Mouse (Mus musculus) intestine, embryonic 15.5 days (tissue): ENCODE data around the gene Mapk8. TPM values are rescaled to one million over a fixed set of nuclear protein-coding genes. Genes with fewer than 3 reads are reported as not detected.

ENCODE experiments used
- ATAC-seq: fragments of 200-750 bp; cut with Nextera tagmentation; 2 replicates; pipeline ENCODE4 v1.8.0; 2017; ENCODE audit warnings: moderate TSS enrichment, moderate library complexity
- H3K27ac ChIP-seq: fragments of 300-500 bp; sonication (generic); 2 replicates; pipeline ENCODE4 v1.5.1; 2015; ENCODE audit warnings: mild to moderate bottlenecking, inconsistent platforms
- H3K27me3 ChIP-seq: fragments of 300-500 bp; sonication (generic); replicated peaks from 2 replicates; pipeline ENCODE4 v1.6.1; 2015; ENCODE audit warnings: inconsistent platforms
- H3K36me3 ChIP-seq: fragments of 300-500 bp; sonication (generic); 2 replicates; pipeline ENCODE4 v1.6.1; 2015; ENCODE audit warnings: inconsistent platforms
- H3K4me1 ChIP-seq: fragments of 300-500 bp; sonication (generic); replicated peaks from 2 replicates; pipeline ENCODE4 v1.6.1; 2015; ENCODE audit warnings: inconsistent platforms
- H3K4me2 ChIP-seq: fragments of 300-500 bp; sonication (generic); replicated peaks from 2 replicates; pipeline ENCODE4 v1.6.1; 2015; ENCODE audit warnings: mild to moderate bottlenecking, inconsistent platforms
- H3K4me3 ChIP-seq: fragments of 300-500 bp; sonication (generic); replicated peaks from 2 replicates; pipeline ENCODE4 v1.5.1; 2015; ENCODE audit warnings: inconsistent platforms
- H3K9ac ChIP-seq: fragments of 300-500 bp; sonication (generic); 2 replicates; pipeline ENCODE4 v1.6.1; 2015; ENCODE audit warnings: inconsistent platforms
- H3K9me3 ChIP-seq: fragments of 300-500 bp; sonication (generic); 2 replicates; pipeline ENCODE4 v1.6.1; 2016; ENCODE audit warnings: inconsistent platforms
- WGBS: fragments of 180-500 bp; shearing (Covaris S2); methylation state at CpG from one replicate; pipeline ENCODE4 v1.1.7; 2015; 5-methylcytosine and 5-hydroxymethylcytosine counted together
- polyA plus RNA-seq: library from polyadenylated mRNA; unstranded; fragments of >200 nt; fragmentation: Nextera tagmentation; extraction: Ambion mirVana; gene quantifications from 2 replicates; pipeline ENCODE4 v1.2.1, GENCODE M21; 2015

Mapk8 gene
- polyA plus RNA-seq, 1 experiment from 2014 or later = 16.0 TPM

- Histone ChIP-seq H3K27ac (no peak overlapping the region), H3K4me1 (peaks cover 18% of the 10 kb centered on the region), H3K36me3 (no peaks in the 10 kb centered on the region), H3K4me3 (no peak overlapping the region), H3K9me3 (no peaks in the 10 kb centered on the region), H3K9ac (no peak overlapping the region), H3K27me3 (no peaks in the 10 kb centered on the region), H3K4me2 (no peak overlapping the region)
- 0 out of 2 replicates have a peak, but pooled peaks have one; percentile 6 for ATAC-seq
- 44% methylated on average over 4 of the region's 4 CpGs for WGBS
Observed at GRCm38 (mm10) chr14:33361546-33361945, 85.4 kb downstream of the Mapk8 start.

GRCm38 (mm10) chr14:33358891-33359290 lies 88.1 kb downstream of the Mapk8 start:
- Histone ChIP-seq H3K4me1 (peaks cover 18% of the 10 kb centered on the region), H3K4me3 (no peak overlapping the region), H3K27me3 (no peaks in the 10 kb centered on the region), H3K4me2 (no peak overlapping the region), H3K27ac (no peak overlapping the region), H3K9ac (no peak overlapping the region), H3K36me3 (no peaks in the 10 kb centered on the region), H3K9me3 (no peaks in the 10 kb centered on the region)
- WGBS = 87% methylated on average over 8 of the region's 8 CpGs
- no peak for ATAC-seq

- Histone ChIP-seq H3K27me3 (0 out of 2 replicates have a peak, but pooled peaks cover under 1% of the 10 kb centered on the region), H3K27ac (no peak overlapping the region), H3K4me3 (no peak overlapping the region), H3K9ac (no peak overlapping the region), H3K4me1 (peaks cover 12% of the 10 kb centered on the region), H3K36me3 (no peaks in the 10 kb centered on the region), H3K4me2 (no peak overlapping the region), H3K9me3 (no peaks in the 10 kb centered on the region)
- WGBS = 64% methylated on average over 12 of the region's 12 CpGs
- no peak for ATAC-seq
Observed at GRCm38 (mm10) chr14:33357600-33358368, 89.2 kb downstream of the Mapk8 start.

- Histone ChIP-seq H3K9ac (no peak overlapping the region), H3K36me3 (no peaks in the 10 kb centered on the region), H3K4me3 (no peak overlapping the region), H3K4me2 (no peak overlapping the region), H3K4me1 (peaks cover 7% of the 10 kb centered on the region; the same call in 1 of the 2 replicates), H3K9me3 (no peaks in the 10 kb centered on the region), H3K27ac (no peak overlapping the region), H3K27me3 (peaks cover 25% of the 10 kb centered on the region)
- ATAC-seq = no peak
- 82% methylated on average over 5 of the region's 5 CpGs for WGBS
Observed at GRCm38 (mm10) chr14:33355276-33355675, 91.7 kb downstream of the Mapk8 start.

- Histone ChIP-seq H3K9ac (no peak overlapping the region), H3K27ac (no peak overlapping the region), H3K36me3 (no peaks in the 10 kb centered on the region), H3K4me1 (peaks cover 7% of the 10 kb centered on the region; the same call in 1 of the 2 replicates), H3K4me2 (no peak overlapping the region), H3K27me3 (peaks cover 39% of the 10 kb centered on the region), H3K4me3 (no peak overlapping the region), H3K9me3 (no peaks in the 10 kb centered on the region)
- 69% methylated on average over 6 of the region's 6 CpGs for WGBS
- no peak for ATAC-seq
Observed at GRCm38 (mm10) chr14:33352890-33353289, 94.1 kb downstream of the Mapk8 start.

- H3K4me1 ChIP-seq = peaks cover 7% of the 10 kb centered on the region; the same call in 1 of the 2 replicates
- no peak overlapping the region for H3K27ac ChIP-seq
- no peak overlapping the region for H3K4me2 ChIP-seq
- no peak overlapping the region for H3K4me3 ChIP-seq
- no peaks in the 10 kb centered on the region for H3K36me3 ChIP-seq
- WGBS = 77% methylated on average over 6 of the region's 6 CpGs
- peaks cover 39% of the 10 kb centered on the region for H3K27me3 ChIP-seq
- no peaks in the 10 kb centered on the region for H3K9me3 ChIP-seq
- ATAC-seq = no peak
- no peak overlapping the region for H3K9ac ChIP-seq
Observed at GRCm38 (mm10) chr14:33351984-33352722, 94.8 kb downstream of the Mapk8 start.

- Histone ChIP-seq H3K4me2 (peak overlapping the region; percentile 92), H3K36me3 (no peaks in the 10 kb centered on the region), H3K9me3 (no peaks in the 10 kb centered on the region), H3K9ac (peak overlapping the region; percentile 47), H3K4me3 (peak overlapping the region; percentile 43), H3K4me1 (peaks cover 7% of the 10 kb centered on the region; the same call in 1 of the 2 replicates), H3K27me3 (peaks cover 39% of the 10 kb centered on the region), H3K27ac (no peak overlapping the region)
- 3% methylated on average over 40 of the region's 42 CpGs for WGBS
- peak; percentile 54 for ATAC-seq
Observed at GRCm38 (mm10) chr14:33351019-33351418, 95.9 kb downstream of the Mapk8 start.

GRCm38 (mm10) chr14:33348146-33348545 lies 98.8 kb downstream of the Mapk8 start:
- H3K27ac ChIP-seq = no peak overlapping the region
- peaks cover 39% of the 10 kb centered on the region for H3K27me3 ChIP-seq
- no peak overlapping the region for H3K9ac ChIP-seq
- H3K4me1 ChIP-seq = peaks cover 7% of the 10 kb centered on the region; the same call in 1 of the 2 replicates
- WGBS = 46% methylated on average over 1 of the region's 1 CpGs
- H3K36me3 ChIP-seq = no peaks in the 10 kb centered on the region
- no peak for ATAC-seq
- no peak overlapping the region for H3K4me2 ChIP-seq
- H3K4me3 ChIP-seq = no peak overlapping the region
- H3K9me3 ChIP-seq = no peaks in the 10 kb centered on the region

GRCm38 (mm10) chr14:33347738-33348137 lies 99.2 kb downstream of the Mapk8 start:
- WGBS = 50% methylated on average over 4 of the region's 4 CpGs
- Histone ChIP-seq H3K9me3 (no peaks in the 10 kb centered on the region), H3K27ac (no peak overlapping the region), H3K4me3 (no peak overlapping the region), H3K9ac (no peak overlapping the region), H3K4me2 (no peak overlapping the region), H3K27me3 (peaks cover 38% of the 10 kb centered on the region), H3K36me3 (no peaks in the 10 kb centered on the region), H3K4me1 (peaks cover 7% of the 10 kb centered on the region; the same call in 1 of the 2 replicates)
- no peak for ATAC-seq

GRCm38 (mm10) chr14:33346546-33346945 lies 100.4 kb downstream of the Mapk8 start:
- H3K4me2 ChIP-seq = no peak overlapping the region
- peaks cover 26% of the 10 kb centered on the region for H3K27me3 ChIP-seq
- ATAC-seq = no peak
- no peak overlapping the region for H3K27ac ChIP-seq
- 65% methylated on average over 6 of the region's 6 CpGs for WGBS
- no peak overlapping the region for H3K4me3 ChIP-seq
- no peak overlapping the region for H3K9ac ChIP-seq
- H3K9me3 ChIP-seq = no peaks in the 10 kb centered on the region
- no peaks in the 10 kb centered on the region for H3K36me3 ChIP-seq
- peaks cover 7% of the 10 kb centered on the region; the same call in 1 of the 2 replicates for H3K4me1 ChIP-seq

- Histone ChIP-seq H3K4me2 (no peak overlapping the region), H3K27me3 (no peaks in the 10 kb centered on the region), H3K36me3 (no peaks in the 10 kb centered on the region), H3K4me1 (no peaks in the 10 kb centered on the region), H3K9ac (no peak overlapping the region), H3K27ac (no peak overlapping the region), H3K9me3 (no peaks in the 10 kb centered on the region), H3K4me3 (no peak overlapping the region)
- ATAC-seq = no peak
- 90% methylated on average over 14 of the region's 14 CpGs for WGBS
Observed at GRCm38 (mm10) chr14:33343131-33343725, 103.7 kb downstream of the Mapk8 start.

- H3K27me3 ChIP-seq = no peaks in the 10 kb centered on the region
- no peaks in the 10 kb centered on the region for H3K9me3 ChIP-seq
- 68% methylated on average over 5 of the region's 5 CpGs for WGBS
- no peak overlapping the region for H3K4me3 ChIP-seq
- H3K4me2 ChIP-seq = no peak overlapping the region
- no peak for ATAC-seq
- H3K4me1 ChIP-seq = no peaks in the 10 kb centered on the region
- H3K36me3 ChIP-seq = no peaks in the 10 kb centered on the region
- no peak overlapping the region for H3K9ac ChIP-seq
- H3K27ac ChIP-seq = no peak overlapping the region
Observed at GRCm38 (mm10) chr14:33338684-33339083, 108.3 kb downstream of the Mapk8 start.
